Mouse (Mus musculus) spleen, postnatal 36 days (tissue): Measurements from ENCODE around the gene Gna12.

Experiments
- DNase-seq, 2 experiments: peaks; one replicate each; pipeline ENCODE4 v3.0.0; 2022; ENCODE audit warnings: low spot score in 2 of 2, mixed read lengths in 1 of 2

Gna12 gene

DNA sequence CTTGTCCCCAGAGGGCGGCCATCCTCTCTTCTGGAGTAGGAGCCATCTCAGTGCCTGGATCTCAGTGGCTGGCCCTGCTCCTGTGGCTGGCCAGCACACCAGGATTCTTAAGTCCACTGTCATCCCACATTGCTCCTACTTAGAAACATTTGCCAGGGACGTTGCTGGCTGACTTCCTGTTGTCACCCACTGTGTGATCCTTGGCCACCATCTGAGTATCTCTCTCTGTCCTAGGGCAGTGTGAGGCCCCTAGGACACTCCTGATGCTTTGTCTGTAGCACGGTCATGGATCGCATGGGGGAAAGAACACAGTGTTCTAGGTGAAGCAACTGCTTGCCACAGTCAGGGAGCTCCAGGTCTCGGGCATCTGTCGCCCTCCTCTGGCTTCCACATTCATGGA is 119.9 kb downstream of the Gna12 start:
- DNase-seq: no peak
